ENCODE assay signal across 21 mouse cellular contexts in genomic region chr7:84731076-84731475, GRCm38 (mm10). TPM values are rescaled to one million over a fixed set of nuclear protein-coding genes. Genes with fewer than 3 reads are reported as not detected.
A peak's percentile ranks its signal among the peaks of the same experiment; 100 is the strongest.
DNase-seq lines count a peak whose midpoint lies in the region; ATAC-seq lines count a peak whose summit lies in the region.
"Had no signal": no experiment of that assay in that cellular context is flagged by ENCODE, and none has a peak within 500 bp of the region (broad histone marks: within the 10 kb centered on the region; RNA-seq: fewer than 3 reads in every experiment).

No protein-coding gene starts in this region.

- WGBS in heart, embryonic 16.5 days = 68% methylated on average over 3 of the region's 3 CpGs
- 70% methylated on average over 3 of the region's 3 CpGs for WGBS in heart, embryonic 11.5 days (ENCODE audit: insufficient replicate concordance)
- 74% methylated on average over 3 of the region's 3 CpGs for WGBS in heart, embryonic 10.5 days

- no peaks in the 10 kb centered on the region; the same call in 1 of the 2 replicates for H3K27me3 ChIP-seq in heart, embryonic 16.5 days (ENCODE audit: control insufficient read depth, insufficient read depth, low read length)
- no peaks in the 10 kb centered on the region for H3K27me3 ChIP-seq in heart, embryonic 11.5 days (ENCODE audit: control insufficient read depth, insufficient read depth, low read length)
- no peaks in the 10 kb centered on the region for H3K27me3 ChIP-seq in heart, embryonic 10.5 days (ENCODE audit: insufficient read depth, poor library complexity, severe bottlenecking)
- H3K27me3 ChIP-seq: forebrain, embryonic 12.5 days; heart, embryonic 12.5 days; midbrain, embryonic 12.5 days had no signal

- H3K9me3 ChIP-seq in heart, embryonic 16.5 days (replicated peaks; ENCODE audit: control insufficient read depth, low read length) = no peaks in the 10 kb centered on the region
- H3K9me3 ChIP-seq in heart, embryonic 11.5 days (replicated peaks; ENCODE audit: control insufficient read depth, low read length) = no peaks in the 10 kb centered on the region
- no peaks in the 10 kb centered on the region for H3K9me3 ChIP-seq in heart, embryonic 10.5 days
- H3K9me3 ChIP-seq: forebrain, embryonic 12.5 days; heart, embryonic 12.5 days; midbrain, embryonic 12.5 days had no signal

- peak; percentile 45 for ATAC-seq in heart, embryonic 16.5 days (replicated peaks; ENCODE audit: extremely low read depth, insufficient read depth, low FRiP score)
- no peak for ATAC-seq in heart, embryonic 11.5 days (replicated peaks; ENCODE audit: insufficient number of reproducible peaks, low FRiP score, low TSS enrichment)
- ATAC-seq: hindbrain, postnatal 0 days had no signal

- no peaks in the 10 kb centered on the region for H3K36me3 ChIP-seq in heart, embryonic 16.5 days (ENCODE audit: control insufficient read depth, insufficient read depth)
- H3K36me3 ChIP-seq in heart, embryonic 11.5 days (ENCODE audit: control insufficient read depth, insufficient read depth, low read length) = no peaks in the 10 kb centered on the region
- H3K36me3 ChIP-seq in heart, embryonic 10.5 days = no peaks in the 10 kb centered on the region
- H3K36me3 ChIP-seq: forebrain, embryonic 12.5 days; heart, embryonic 12.5 days; midbrain, embryonic 12.5 days had no signal

- no peak overlapping the region for H3K27ac ChIP-seq in heart, embryonic 16.5 days (ENCODE audit: low read length)
- no peak overlapping the region for H3K27ac ChIP-seq in heart, embryonic 11.5 days (ENCODE audit: low read depth, low read length)
- H3K27ac ChIP-seq in heart, embryonic 10.5 days = no peak overlapping the region
- H3K27ac ChIP-seq: forebrain, embryonic 12.5 days; hindbrain, postnatal 0 days; midbrain, embryonic 12.5 days had no signal

- no peak overlapping the region for H3K4me3 ChIP-seq in heart, embryonic 16.5 days (ENCODE audit: low read length)
- H3K4me3 ChIP-seq in heart, embryonic 11.5 days (ENCODE audit: low read depth, low read length) = no peak overlapping the region
- no peak overlapping the region for H3K4me3 ChIP-seq in heart, embryonic 10.5 days
- H3K4me3 ChIP-seq: forebrain, embryonic 12.5 days; heart, embryonic 12.5 days; midbrain, embryonic 12.5 days had no signal

- no peaks in the 10 kb centered on the region for H3K4me1 ChIP-seq in heart, embryonic 16.5 days (ENCODE audit: control insufficient read depth, insufficient read depth, low read length)
- H3K4me1 ChIP-seq in heart, embryonic 11.5 days (ENCODE audit: control insufficient read depth, insufficient read depth, low read length) = no peaks in the 10 kb centered on the region
- H3K4me1 ChIP-seq in heart, embryonic 10.5 days = no peaks in the 10 kb centered on the region
- H3K4me1 ChIP-seq: forebrain, embryonic 12.5 days; heart, embryonic 12.5 days; midbrain, embryonic 12.5 days had no signal

- H3K9ac ChIP-seq in heart, embryonic 16.5 days (ENCODE audit: low read length) = no peak overlapping the region
- no peak overlapping the region for H3K9ac ChIP-seq in heart, embryonic 11.5 days (ENCODE audit: low read depth, low read length)
- H3K9ac ChIP-seq: forebrain, embryonic 12.5 days; heart, embryonic 12.5 days; midbrain, embryonic 12.5 days had no signal

- no peak overlapping the region for H3K4me2 ChIP-seq in heart, embryonic 16.5 days (ENCODE audit: low read depth, low read length)
- no peak overlapping the region for H3K4me2 ChIP-seq in heart, embryonic 11.5 days
- H3K4me2 ChIP-seq: forebrain, embryonic 12.5 days; heart, embryonic 12.5 days; midbrain, embryonic 12.5 days had no signal

- DNase-seq in urinary bladder, postnatal 25 days (ENCODE audit: low spot score) = peak; percentile 20
- no peak for DNase-seq in urinary bladder, adult 2 months (ENCODE audit: low spot score)
- peak; percentile 6 for DNase-seq in lung, postnatal 14 days
- no peak for DNase-seq in natural killer cell, adult 2 months (ENCODE audit: low spot score in 2 of 2)
- no peak for DNase-seq in thymus, postnatal 0 days (ENCODE audit: low spot score)
- DNase-seq in heart, embryonic 10.5 days (ENCODE audit: low spot score) = no peak
- DNase-seq: adrenal gland, postnatal 25 days; cerebellum, adult 9-10 months; gastrocnemius, postnatal 36 days; heart, postnatal 14 days; kidney, adult 18-20 months; kidney, postnatal 10 days; layer of hippocampus, postnatal 36 days; right cerebral cortex, postnatal 14 days; thymus, postnatal 25 days had no signal

RNA-seq across cellular contexts. Expression of gene Zfand6, which starts 41.3 kb away (rescaled TPM):
- polyA plus RNA-seq in heart, embryonic 16.5 days (2015; fragmentation: Nextera tagmentation; extraction: Ambion mirVana) = 142 and 153 TPM in 2 replicates
- 169 and 175 TPM in 2 replicates for polyA plus RNA-seq in heart, embryonic 11.5 days (2014; fragmentation: Nextera tagmentation; extraction: Ambion mirVana)
- 119 and 181 TPM in 2 replicates for polyA plus RNA-seq in urinary bladder, adult 2 months (2012; rRNA removed)
- 166 and 178 TPM in 2 replicates for polyA plus RNA-seq in thymus, postnatal 0 days (2015; fragmentation: Nextera tagmentation; extraction: Ambion mirVana)
- polyA plus RNA-seq in heart, embryonic 10.5 days (2016; fragmentation: Nextera tagmentation; extraction: Ambion mirVana) = 155 TPM in 2 replicates

Comparison
In these comparisons a context has a peak if more than half of its experiments do, and no peak if none do; other contexts are left out.
1. DNase-seq: peak in urinary bladder, postnatal 25 days (single experiment) and lung, postnatal 14 days (single experiment); none in urinary bladder, adult 2 months (single experiment), natural killer cell, adult 2 months (0 of 2), thymus, postnatal 0 days (single experiment) and heart, embryonic 10.5 days (single experiment).